Mouse (Mus musculus): ENCODE results near the gene Ccdc162. TPM values are rescaled to one million over a fixed set of nuclear protein-coding genes. Genes with fewer than 3 reads are reported as not detected.
A peak's percentile ranks its signal among the peaks of the same experiment; 100 is the strongest.

The Ccdc162 gene
- polyA plus RNA-seq, 1 experiment from 2014 or later: 0.70 TPM

DNA sequence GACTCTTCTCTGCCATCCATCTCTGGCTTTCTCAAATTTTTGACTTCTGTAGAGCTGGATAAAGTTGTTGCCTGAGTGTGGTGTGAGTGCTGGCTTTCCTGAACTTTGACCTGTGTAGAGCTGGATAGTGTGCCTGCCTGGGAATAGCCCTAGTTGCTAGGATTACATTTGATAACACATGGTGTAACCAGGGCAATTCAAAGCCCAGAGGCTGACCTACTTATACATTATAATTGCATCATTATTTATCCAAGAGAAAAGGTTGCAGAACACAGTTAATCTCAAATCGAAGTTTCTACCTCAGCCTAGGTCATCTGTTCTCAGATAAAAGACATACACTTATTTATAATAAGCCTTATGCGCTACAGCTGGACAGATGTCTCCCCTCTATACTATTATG is 127.8 kb downstream of the Ccdc162 start:
- 88% methylated on average over 2 of the region's 2 CpGs for WGBS
- no peak for ATAC-seq

GRCm38 (mm10) chr10:41586947-41587852 is 129.2 kb downstream of the Ccdc162 start:
- Histone ChIP-seq H3K36me3 (no peaks in the 10 kb centered on the region), H3K9ac (replicated peaks) (no peak overlapping the region), H3K27me3 (no peaks in the 10 kb centered on the region), H3K4me1 (replicated peaks) (peaks cover 3% of the 10 kb centered on the region; the same call in 1 of the 2 replicates), H3K4me3 (replicated peaks) (no peak overlapping the region), H3K27ac (no peak overlapping the region), H3K4me2 (replicated peaks) (no peak overlapping the region), H3K9me3 (no peaks in the 10 kb centered on the region)
- no peak for ATAC-seq
- 88% methylated on average over 18 of the region's 18 CpGs for WGBS

More for the DNA sequence above, 127.8 kb downstream of the Ccdc162 start:
- Histone ChIP-seq H3K27me3 (no peaks in the 10 kb centered on the region), H3K4me1 (replicated peaks) (no peaks in the 10 kb centered on the region; the same call in 1 of the 2 replicates), H3K4me3 (replicated peaks) (no peak overlapping the region), H3K4me2 (replicated peaks) (no peak overlapping the region), H3K27ac (no peak overlapping the region), H3K36me3 (no peaks in the 10 kb centered on the region), H3K9me3 (no peaks in the 10 kb centered on the region), H3K9ac (replicated peaks) (no peak overlapping the region)

GRCm38 (mm10) chr10:41583383-41583782 is 133.1 kb downstream of the Ccdc162 start:
- WGBS: 57% methylated on average over 6 of the region's 6 CpGs
- Histone ChIP-seq H3K4me3 (replicated peaks) (no peak overlapping the region), H3K27ac (no peak overlapping the region), H3K9ac (replicated peaks) (no peak overlapping the region), H3K9me3 (no peaks in the 10 kb centered on the region), H3K36me3 (no peaks in the 10 kb centered on the region), H3K4me1 (replicated peaks) (peaks cover 3% of the 10 kb centered on the region; the same call in 1 of the 2 replicates), H3K27me3 (no peaks in the 10 kb centered on the region), H3K4me2 (replicated peaks) (no peak overlapping the region)
- no peak for ATAC-seq

DNA sequence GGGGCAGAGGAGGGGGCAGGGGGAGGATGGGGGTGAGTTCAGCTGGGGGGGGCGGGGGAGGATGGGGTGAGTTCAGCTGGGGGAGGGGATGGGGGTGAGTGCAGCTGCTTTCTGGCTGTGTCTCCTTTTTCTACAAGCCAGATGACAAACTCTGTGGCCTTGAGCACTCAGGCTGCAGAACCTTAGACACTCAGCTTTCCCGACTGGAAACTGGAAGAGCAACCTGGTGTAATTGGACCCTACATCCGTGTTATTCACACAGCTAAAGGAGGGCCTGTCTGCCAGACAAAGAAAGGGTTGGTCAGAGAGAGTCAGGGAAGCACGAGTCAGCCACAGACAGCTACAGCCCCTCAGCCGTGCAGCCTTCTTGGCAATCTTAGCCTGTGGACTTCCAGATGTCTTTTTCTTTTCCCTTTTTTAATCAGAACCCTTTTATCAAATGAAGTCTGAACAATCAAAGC is 133.5 kb downstream of the Ccdc162 start:
- peaks cover 3% of the 10 kb centered on the region; the same call in 1 of the 2 replicates for H3K4me1 ChIP-seq (replicated peaks)
- no peaks in the 10 kb centered on the region for H3K9me3 ChIP-seq
- 16% methylated on average over 5 of the region's 5 CpGs for WGBS
- no peak overlapping the region for H3K9ac ChIP-seq (replicated peaks)
- 0 out of 2 replicates have a peak overlapping the region, but pooled peaks have one; percentile 30 for H3K27ac ChIP-seq
- no peak for ATAC-seq
- H3K4me3 ChIP-seq (replicated peaks): no peak overlapping the region
- no peaks in the 10 kb centered on the region for H3K27me3 ChIP-seq
- H3K4me2 ChIP-seq (replicated peaks): no peak overlapping the region
- no peaks in the 10 kb centered on the region for H3K36me3 ChIP-seq

DNA sequence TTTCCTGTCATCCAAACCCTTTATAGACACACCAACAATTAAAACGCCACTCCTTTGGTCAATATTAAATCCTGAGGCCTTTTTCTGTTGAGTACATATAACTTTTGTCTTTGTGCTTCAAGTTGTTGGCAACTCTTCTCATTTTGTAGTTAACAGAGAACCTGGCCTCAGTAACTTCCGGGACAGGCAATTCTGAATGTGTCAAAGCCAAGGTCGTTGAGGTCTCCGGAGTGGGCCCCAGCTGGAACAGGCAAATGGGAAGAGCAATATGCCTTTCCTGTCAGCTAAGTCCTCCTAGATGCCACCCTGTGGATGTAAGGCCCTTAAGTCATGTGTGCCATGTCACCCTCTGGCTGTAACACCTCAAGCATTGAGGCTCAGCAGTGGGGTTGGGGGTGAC is 136.0 kb downstream of the Ccdc162 start:
- Histone ChIP-seq H3K27ac (no peak overlapping the region), H3K27me3 (no peaks in the 10 kb centered on the region), H3K9me3 (no peaks in the 10 kb centered on the region), H3K4me3 (replicated peaks) (no peak overlapping the region), H3K4me1 (replicated peaks) (0 out of 2 replicates have a peak, but pooled peaks cover 3% of the 10 kb centered on the region), H3K36me3 (no peaks in the 10 kb centered on the region), H3K4me2 (replicated peaks) (no peak overlapping the region), H3K9ac (replicated peaks) (no peak overlapping the region)
- 87% methylated on average over 4 of the region's 4 CpGs for WGBS
- no peak for ATAC-seq

GRCm38 (mm10) chr10:41578541-41578940 is 137.9 kb downstream of the Ccdc162 start:
- ATAC-seq: no peak
- WGBS: 50% methylated on average over 1 of the region's 1 CpGs
- Histone ChIP-seq H3K4me1 (replicated peaks) (0 out of 2 replicates have a peak, but pooled peaks cover 3% of the 10 kb centered on the region), H3K27me3 (no peaks in the 10 kb centered on the region), H3K9me3 (no peaks in the 10 kb centered on the region), H3K4me3 (replicated peaks) (no peak overlapping the region), H3K27ac (no peak overlapping the region), H3K9ac (replicated peaks) (no peak overlapping the region), H3K4me2 (replicated peaks) (no peak overlapping the region), H3K36me3 (no peaks in the 10 kb centered on the region)

GRCm38 (mm10) chr10:41576328-41576833 is 140.1 kb downstream of the Ccdc162 start:
- H3K4me3 ChIP-seq (replicated peaks): no peak overlapping the region
- no peak for ATAC-seq
- H3K36me3 ChIP-seq: no peaks in the 10 kb centered on the region
- H3K27ac ChIP-seq: no peak overlapping the region
- H3K27me3 ChIP-seq: no peaks in the 10 kb centered on the region
- no peak overlapping the region for H3K4me2 ChIP-seq (replicated peaks)
- H3K9me3 ChIP-seq: no peaks in the 10 kb centered on the region
- 92% methylated on average over 7 of the region's 7 CpGs for WGBS
- H3K4me1 ChIP-seq (replicated peaks): no peaks in the 10 kb centered on the region
- H3K9ac ChIP-seq (replicated peaks): no peak overlapping the region

- 78% methylated on average over 8 of the region's 8 CpGs for WGBS
- Histone ChIP-seq H3K36me3 (no peaks in the 10 kb centered on the region), H3K27me3 (no peaks in the 10 kb centered on the region), H3K9ac (replicated peaks) (no peak overlapping the region), H3K9me3 (no peaks in the 10 kb centered on the region), H3K4me2 (replicated peaks) (no peak overlapping the region), H3K4me1 (replicated peaks) (no peaks in the 10 kb centered on the region), H3K4me3 (replicated peaks) (no peak overlapping the region), H3K27ac (no peak overlapping the region)
- ATAC-seq: no peak
Measured at GRCm38 (mm10) chr10:41575451-41576327, 140.7 kb downstream of the Ccdc162 start.

DNA sequence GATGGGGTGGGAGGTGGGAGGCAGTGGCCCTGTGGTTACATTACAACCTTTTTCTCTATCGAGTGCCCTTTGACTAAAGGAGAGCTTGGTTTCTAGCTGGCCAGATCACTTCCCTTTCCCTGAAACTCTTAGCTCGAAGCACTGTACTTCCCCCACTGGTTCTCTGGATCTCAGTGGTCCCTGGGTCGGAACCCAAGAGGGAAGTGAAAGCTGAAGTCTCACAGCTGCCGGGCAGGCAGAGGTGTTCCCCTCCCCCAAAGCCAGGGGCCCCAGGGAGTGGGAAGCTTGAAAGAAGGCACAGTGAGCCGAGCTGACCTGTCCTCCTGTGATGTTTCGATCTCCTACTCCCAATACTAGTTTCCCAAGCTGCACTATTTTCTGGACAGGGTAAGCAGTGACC is 143.2 kb downstream of the Ccdc162 start:
- H3K27ac ChIP-seq: no peak overlapping the region
- H3K9ac ChIP-seq (replicated peaks): no peak overlapping the region
- H3K4me1 ChIP-seq (replicated peaks): no peaks in the 10 kb centered on the region
- H3K9me3 ChIP-seq: no peaks in the 10 kb centered on the region
- ATAC-seq: no peak
- no peak overlapping the region for H3K4me2 ChIP-seq (replicated peaks)
- no peaks in the 10 kb centered on the region for H3K27me3 ChIP-seq
- H3K36me3 ChIP-seq: no peaks in the 10 kb centered on the region
- 32% methylated on average over 6 of the region's 6 CpGs for WGBS
- H3K4me3 ChIP-seq (replicated peaks): no peak overlapping the region

DNA sequence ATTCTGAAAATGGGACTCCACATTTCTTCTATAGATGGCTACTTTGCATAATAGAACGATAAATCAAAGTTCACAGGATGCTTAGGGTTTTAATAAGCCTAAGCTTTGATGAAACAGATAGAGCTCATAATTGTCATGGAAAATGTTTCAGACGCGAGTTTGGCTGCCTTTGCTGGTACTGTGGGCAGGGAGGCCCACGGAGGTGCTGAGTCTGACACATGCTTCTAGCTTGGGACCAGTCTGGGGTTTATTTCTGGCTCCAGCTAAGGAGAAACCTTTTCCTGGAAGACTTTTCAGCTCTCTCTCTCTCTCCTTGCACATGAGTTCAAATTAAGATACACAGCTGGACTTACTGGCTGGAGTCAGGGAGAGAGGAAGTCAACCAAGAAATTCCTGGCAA is 144.2 kb downstream of the Ccdc162 start:
- Histone ChIP-seq H3K27me3 (no peaks in the 10 kb centered on the region), H3K4me2 (replicated peaks) (no peak overlapping the region), H3K27ac (no peak overlapping the region), H3K4me1 (replicated peaks) (no peaks in the 10 kb centered on the region), H3K36me3 (no peaks in the 10 kb centered on the region), H3K4me3 (replicated peaks) (no peak overlapping the region), H3K9me3 (no peaks in the 10 kb centered on the region), H3K9ac (replicated peaks) (no peak overlapping the region)
- no peak for ATAC-seq
- 90% methylated on average over 4 of the region's 4 CpGs for WGBS

DNA sequence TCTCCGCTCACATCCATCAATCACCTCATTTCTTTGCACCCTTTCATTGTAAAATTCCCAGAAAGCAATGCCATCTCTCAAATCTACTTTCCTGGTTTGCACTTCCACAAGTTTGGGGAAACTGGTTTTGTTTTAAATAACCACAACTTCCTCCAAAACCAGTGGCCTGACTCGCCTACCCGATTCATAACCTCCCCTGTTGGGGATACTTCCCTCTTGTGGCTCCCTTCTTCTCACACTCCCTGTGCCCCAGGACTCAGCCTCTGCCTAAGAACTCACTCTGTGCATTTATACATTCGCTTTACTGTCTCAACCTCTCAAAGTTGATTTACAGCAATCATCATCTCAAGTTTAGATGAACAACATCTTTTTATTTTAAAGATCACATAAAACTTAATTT is 145.4 kb downstream of the Ccdc162 start:
- Histone ChIP-seq H3K36me3 (no peaks in the 10 kb centered on the region), H3K4me1 (replicated peaks) (no peaks in the 10 kb centered on the region), H3K9ac (replicated peaks) (no peak overlapping the region), H3K27ac (no peak overlapping the region), H3K9me3 (no peaks in the 10 kb centered on the region), H3K27me3 (no peaks in the 10 kb centered on the region), H3K4me3 (replicated peaks) (no peak overlapping the region), H3K4me2 (replicated peaks) (no peak overlapping the region)
- 90% methylated on average over 4 of the region's 4 CpGs for WGBS
- ATAC-seq: no peak

DNA sequence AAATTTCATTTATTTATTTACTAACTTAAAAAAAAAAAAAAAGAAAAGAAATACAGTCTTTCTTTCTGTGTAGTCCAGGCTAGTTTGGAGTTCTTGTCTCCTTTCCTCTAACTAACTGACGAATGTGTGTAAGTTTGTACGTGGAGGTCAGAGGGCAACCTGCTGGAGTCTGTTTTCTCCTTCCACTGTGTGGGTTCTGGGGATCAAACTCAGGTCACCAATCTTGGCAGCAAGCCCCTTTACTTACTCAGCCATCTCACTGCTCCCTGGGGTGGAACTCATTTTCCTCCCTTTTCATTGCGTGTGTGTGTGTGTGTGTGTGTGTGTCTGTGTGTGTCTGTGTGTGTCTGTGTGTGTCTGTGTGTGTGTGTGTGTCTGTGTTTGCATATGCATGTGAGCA is 148.1 kb downstream of the Ccdc162 start:
- no peak for ATAC-seq
- no peak overlapping the region for H3K4me2 ChIP-seq (replicated peaks)
- no peak overlapping the region for H3K4me3 ChIP-seq (replicated peaks)
- no peak overlapping the region for H3K27ac ChIP-seq
- H3K27me3 ChIP-seq: no peaks in the 10 kb centered on the region
- 67% methylated on average over 3 of the region's 3 CpGs for WGBS
- H3K9ac ChIP-seq (replicated peaks): no peak overlapping the region
- H3K36me3 ChIP-seq: no peaks in the 10 kb centered on the region
- no peaks in the 10 kb centered on the region for H3K4me1 ChIP-seq (replicated peaks)
- no peaks in the 10 kb centered on the region for H3K9me3 ChIP-seq

Measured in midbrain, embryonic 13.5 days (tissue).